Mouse (Mus musculus) kidney, adult 2 months (tissue): ENCODE results near the gene Cfap69. TPM values are rescaled to one million over a fixed set of nuclear protein-coding genes. Genes with fewer than 3 reads are reported as not detected.

Experiments used
- DNase-seq: peaks from one replicate; pipeline ENCODE4 v3.0.0; 2021
- H3K27ac ChIP-seq: fragments of 200-500 bp; 2 replicates; pipeline ENCODE4 v1.5.1; 2012; ENCODE audit warnings: low read depth, low read length, control low read depth, inconsistent platforms; ENCODE audit not compliant: insufficient read depth
- H3K27me3 ChIP-seq: fragments of 200-500 bp; replicated peaks from 2 replicates; pipeline ENCODE4 v1.6.1; 2012; ENCODE audit warnings: mild to moderate bottlenecking, moderate library complexity, low read length, inconsistent platforms; ENCODE audit not compliant: control insufficient read depth, insufficient read depth
- H3K36me3 ChIP-seq: fragments of 200-500 bp; 2 replicates; pipeline ENCODE4 v1.6.1; 2012; ENCODE audit warnings: mild to moderate bottlenecking, moderate library complexity, low read length, inconsistent platforms; ENCODE audit not compliant: control insufficient read depth, insufficient read depth
- H3K4me1 ChIP-seq: fragments of 200-500 bp; 2 replicates; pipeline ENCODE4 v1.6.1; 2011; ENCODE audit warnings: low read length; ENCODE audit not compliant: control insufficient read depth, insufficient read depth
- H3K4me3 ChIP-seq: fragments of 200-500 bp; 2 replicates; pipeline ENCODE4 v1.5.1; 2011; ENCODE audit warnings: mild to moderate bottlenecking, low read depth, low read length, control low read depth; ENCODE audit not compliant: insufficient read depth
- CTCF ChIP-seq: fragments of 200-500 bp; conservative IDR thresholded peaks from 2 replicates; pipeline ENCODE4 v1.5.1; 2011; ENCODE audit warnings: low read depth, mild to moderate bottlenecking, control low read depth, low read length, moderate library complexity, mixed read lengths; ENCODE audit not compliant: insufficient read depth, insufficient read length
- POLR2A ChIP-seq: fragments of 200-500 bp; IDR thresholded peaks from one replicate; pipeline ENCODE4 v1.6.1; 2011; ENCODE audit warnings: low read depth, low read length, control low read depth
- WGBS: fragments of 180-500 bp; shearing (Covaris S2); methylation state at CpG from one replicate; pipeline ENCODE4 v1.1.7; 2018; 5-methylcytosine and 5-hydroxymethylcytosine counted together
- polyA plus RNA-seq: library from polyadenylated mRNA; depleted of rRNA; stranded (reverse); fragments of >200 nt; gene quantifications from 2 replicates; pipeline ENCODE4 v1.2.3, GENCODE M21; 2012

The Cfap69 gene
- polyA plus RNA-seq, 1 experiment: 4.5 TPM

GRCm38 (mm10) chr5:5695401-5695942 lies 31.4 kb upstream of the Cfap69 start:
- 64% methylated on average over 5 of the region's 5 CpGs for WGBS

GRCm38 (mm10) chr5:5693956-5694653 lies 30.1 kb upstream of the Cfap69 start, which contains the start of gene Steap2:
Steap2 (minus strand) TSS chr5:5694578.
- Histone ChIP-seq H3K4me3 (peak within 1 kb of the TSS; percentile 67), H3K4me1 (peaks cover 5% of the 10 kb centered on the region; the same call in 1 of the 2 replicates), H3K27me3 (no peaks in the 10 kb centered on the region), H3K27ac (peak within 1 kb of the TSS; percentile 95), H3K36me3 (no peaks in the 10 kb centered on the region)
- peak; percentile 85 for DNase-seq
- 1% methylated on average over 66 of the region's 66 CpGs for WGBS
- TF ChIP-seq POLR2A (no peak), CTCF (no peak)

More at GRCm38 (mm10) chr5:5695401-5695942, 31.4 kb upstream of the Cfap69 start:
- DNase-seq: peak; percentile 22
- H3K27ac ChIP-seq: no peak overlapping the region
- H3K27me3 ChIP-seq: no peaks in the 10 kb centered on the region
- no peak for TF ChIP-seq CTCF
- no peak for TF ChIP-seq POLR2A
- H3K36me3 ChIP-seq: no peaks in the 10 kb centered on the region
- no peak overlapping the region for H3K4me3 ChIP-seq
- peaks cover 2% of the 10 kb centered on the region; the same call in 1 of the 2 replicates for H3K4me1 ChIP-seq

- Histone ChIP-seq H3K36me3 (no peaks in the 10 kb centered on the region), H3K27ac (peak overlapping the region; percentile 95), H3K4me1 (peaks cover 9% of the 10 kb centered on the region; the same call in 1 of the 2 replicates), H3K4me3 (peak overlapping the region; percentile 67), H3K27me3 (no peaks in the 10 kb centered on the region)
- TF ChIP-seq CTCF (no peak), POLR2A (no peak)
- DNase-seq: peak; percentile 30
- 1% methylated on average over 29 of the region's 29 CpGs for WGBS
These were observed 29.5 kb upstream of the Cfap69 start for GRCm38 (mm10) chr5:5693541-5693955.

- H3K36me3 ChIP-seq: no peaks in the 10 kb centered on the region
- DNase-seq: no peak
- peak overlapping the region; percentile 37 for H3K4me3 ChIP-seq
- TF ChIP-seq POLR2A (no peak), CTCF (no peak)
- no peaks in the 10 kb centered on the region for H3K27me3 ChIP-seq
- peaks cover 18% of the 10 kb centered on the region; the same call in 1 of the 2 replicates for H3K4me1 ChIP-seq
- 55% methylated on average over 4 of the region's 4 CpGs for WGBS
- 0 out of 2 replicates have a peak overlapping the region, but pooled peaks have one; percentile 17 for H3K27ac ChIP-seq
These were observed 28.2 kb upstream of the Cfap69 start for GRCm38 (mm10) chr5:5692167-5692738.

- peaks cover 24% of the 10 kb centered on the region; the same call in 1 of the 2 replicates for H3K4me1 ChIP-seq
- WGBS: 44% methylated on average over 8 of the region's 8 CpGs
- no peak for TF ChIP-seq POLR2A
- H3K4me3 ChIP-seq: no peak overlapping the region
- peak overlapping the region; percentile 86 for H3K27ac ChIP-seq
- H3K27me3 ChIP-seq: no peaks in the 10 kb centered on the region
- H3K36me3 ChIP-seq: no peaks in the 10 kb centered on the region
- peak; percentile 50 for DNase-seq
These were observed 25.0 kb upstream of the Cfap69 start for GRCm38 (mm10) chr5:5688945-5689540.

- H3K4me1 ChIP-seq: peaks cover 27% of the 10 kb centered on the region; the same call in 1 of the 2 replicates
- H3K4me3 ChIP-seq: no peak overlapping the region
- WGBS: 36% methylated on average over 6 of the region's 6 CpGs
- no peak for DNase-seq
- peak overlapping the region; percentile 46 for H3K27ac ChIP-seq
- no peaks in the 10 kb centered on the region for H3K36me3 ChIP-seq
- TF ChIP-seq POLR2A: no peak
- TF ChIP-seq CTCF: no peak
- no peaks in the 10 kb centered on the region for H3K27me3 ChIP-seq
These were observed 24.2 kb upstream of the Cfap69 start for GRCm38 (mm10) chr5:5688228-5688627.
